Mouse (Mus musculus) testis, adult 2 months (tissue): ENCODE results near the gene Tfap2a. TPM values are rescaled to one million over a fixed set of nuclear protein-coding genes. Genes with fewer than 3 reads are reported as not detected.
A peak's percentile ranks its signal among the peaks of the same experiment; 100 is the strongest.

Experiments
- H3K27ac ChIP-seq: fragments of 200-500 bp; 2 replicates; pipeline ENCODE4 v1.5.1; 2012; ENCODE audit warnings: low read depth, low read length; ENCODE audit not compliant: control insufficient read depth, insufficient read depth
- H3K27me3 ChIP-seq: fragments of 200-500 bp; 2 replicates; pipeline ENCODE4 v1.6.1; 2012; ENCODE audit warnings: mild to moderate bottlenecking, low read length, moderate library complexity; ENCODE audit not compliant: control insufficient read depth, insufficient read depth
- H3K36me3 ChIP-seq: fragments of 200-500 bp; 2 replicates; pipeline ENCODE4 v1.6.1; 2012; ENCODE audit warnings: mild to moderate bottlenecking, low read length; ENCODE audit not compliant: control insufficient read depth, insufficient read depth
- H3K4me1 ChIP-seq: fragments of 200-500 bp; 2 replicates; pipeline ENCODE4 v1.6.1; 2012; ENCODE audit warnings: low read length; ENCODE audit not compliant: control insufficient read depth, insufficient read depth
- H3K4me3 ChIP-seq: fragments of 200-500 bp; 2 replicates; pipeline ENCODE4 v1.5.1; 2012; ENCODE audit warnings: low read depth, mild to moderate bottlenecking, low read length, moderate library complexity, mixed read lengths; ENCODE audit not compliant: control insufficient read depth
- CTCF ChIP-seq: fragments of 200-500 bp; IDR thresholded peaks from 2 replicates; pipeline ENCODE4 v1.5.1; 2012; ENCODE audit warnings: low read depth, mild to moderate bottlenecking, inconsistent platforms, low read length, moderate library complexity; ENCODE audit not compliant: control insufficient read depth, insufficient read depth, insufficient replicate concordance
- POLR2A ChIP-seq: fragments of 200-500 bp; IDR thresholded peaks from 2 replicates; pipeline ENCODE4 v1.6.1; 2012; ENCODE audit warnings: low read depth, mild to moderate bottlenecking, inconsistent platforms, low read length, moderate library complexity; ENCODE audit not compliant: control insufficient read depth
- polyA plus RNA-seq: library from polyadenylated mRNA; depleted of rRNA; stranded (reverse); fragments of >200 nt; gene quantifications from 2 replicates; pipeline ENCODE4 v1.2.3, GENCODE M21; 2012

The Tfap2a gene
- polyA plus RNA-seq, 1 experiment: 0.23 TPM

DNA sequence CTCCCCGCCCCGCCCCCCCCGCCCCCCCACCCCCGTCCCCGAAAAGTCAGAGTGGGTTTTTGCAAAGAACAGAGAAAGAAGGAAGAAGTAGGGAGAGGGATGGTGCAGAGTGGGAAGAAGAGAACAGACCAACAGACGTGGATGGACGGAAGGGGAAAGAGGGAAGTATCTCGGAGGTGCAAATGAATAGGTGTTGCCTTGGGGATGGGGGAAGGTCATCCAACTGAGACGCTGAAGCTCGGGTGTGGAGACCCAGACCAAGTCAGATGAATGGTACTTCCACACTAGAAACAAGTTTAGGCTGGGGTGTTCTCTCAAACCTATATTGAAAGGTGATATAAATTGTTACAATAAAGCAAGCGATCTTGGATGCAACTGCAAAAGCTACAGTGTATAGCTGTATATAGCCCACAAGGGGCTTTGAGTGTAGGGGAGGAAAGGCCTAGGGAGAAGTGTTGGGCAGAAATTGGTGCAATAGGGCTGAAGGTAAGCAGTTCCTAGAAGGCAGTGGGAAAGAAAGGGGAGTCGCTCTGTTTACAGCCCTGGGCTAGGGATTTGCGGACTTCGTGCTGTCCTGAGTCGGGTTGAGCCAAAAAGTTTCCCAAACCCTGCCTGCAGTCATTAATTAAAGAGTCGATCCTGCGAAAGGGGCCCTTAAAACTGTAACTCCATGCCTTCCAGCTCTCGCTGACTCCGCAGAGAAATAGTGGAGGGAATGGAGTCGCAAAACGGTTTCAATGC, 28.7 kb downstream of the Tfap2a start:
- Histone ChIP-seq H3K4me3 (no peak overlapping the region), H3K27ac (no peak overlapping the region), H3K27me3 (peaks cover 4% of the 10 kb centered on the region), H3K36me3 (no peaks in the 10 kb centered on the region), H3K4me1 (peaks cover 12% of the 10 kb centered on the region)
- TF ChIP-seq POLR2A (no peak), CTCF (no peak)

DNA sequence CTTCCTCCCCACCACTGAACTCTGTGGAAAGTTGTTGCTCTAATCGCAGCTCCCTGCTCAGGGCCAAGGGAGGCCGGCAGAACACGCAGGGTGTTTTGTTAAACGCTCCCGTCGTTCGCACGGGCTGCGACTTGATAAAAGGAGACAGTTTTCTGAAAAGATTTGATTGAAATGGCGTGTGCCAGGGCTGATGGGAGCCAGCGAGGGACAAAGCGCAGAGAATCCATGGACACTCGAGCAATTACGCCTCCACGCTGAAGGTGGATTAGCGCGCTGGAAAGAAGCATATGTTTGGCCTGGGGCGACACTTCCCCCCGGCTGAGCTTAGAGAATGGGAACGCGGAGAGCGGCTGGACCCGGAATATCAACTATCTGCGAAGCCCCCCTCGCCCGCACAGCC, 29.3 kb downstream of the Tfap2a start:
- H3K4me1 ChIP-seq: peaks cover 16% of the 10 kb centered on the region
- H3K27ac ChIP-seq: no peak overlapping the region
- H3K4me3 ChIP-seq: no peak overlapping the region
- no peak for TF ChIP-seq POLR2A
- TF ChIP-seq CTCF: no peak
- peaks cover 4% of the 10 kb centered on the region for H3K27me3 ChIP-seq
- H3K36me3 ChIP-seq: no peaks in the 10 kb centered on the region

- Histone ChIP-seq H3K36me3 (no peaks in the 10 kb centered on the region), H3K27ac (no peak overlapping the region), H3K27me3 (peaks cover 6% of the 10 kb centered on the region), H3K4me1 (peaks cover 20% of the 10 kb centered on the region), H3K4me3 (no peak overlapping the region)
- TF ChIP-seq POLR2A (no peak), CTCF (no peak)
Observed at GRCm38 (mm10) chr13:40708271-40708670, 29.9 kb downstream of the Tfap2a start.

DNA sequence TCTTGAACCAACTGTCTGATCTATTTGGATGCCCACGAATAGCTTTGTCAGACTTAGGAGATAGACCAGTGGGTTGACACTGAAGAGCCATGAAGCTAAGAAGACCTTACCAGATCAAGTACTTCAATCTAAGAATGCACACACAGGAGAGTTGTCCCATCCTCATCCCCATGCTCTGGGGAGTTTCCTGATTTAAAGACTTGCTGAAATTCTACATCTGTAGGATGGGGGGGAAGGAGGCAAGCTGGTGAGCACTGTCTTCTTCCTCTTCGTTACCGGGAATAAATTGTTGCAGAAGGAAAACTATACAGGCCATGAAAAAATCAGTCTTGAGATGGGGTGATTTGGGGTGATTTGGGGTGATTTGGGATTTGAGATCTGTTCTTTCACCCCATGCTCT, 30.5 kb downstream of the Tfap2a start:
- H3K27ac ChIP-seq: no peak overlapping the region
- H3K27me3 ChIP-seq: peaks cover 8% of the 10 kb centered on the region
- no peak overlapping the region for H3K4me3 ChIP-seq
- peaks cover 21% of the 10 kb centered on the region for H3K4me1 ChIP-seq
- H3K36me3 ChIP-seq: no peaks in the 10 kb centered on the region
- no peak for TF ChIP-seq POLR2A
- TF ChIP-seq CTCF: no peak

GRCm38 (mm10) chr13:40706612-40707011, 31.6 kb downstream of the Tfap2a start:
- Histone ChIP-seq H3K36me3 (no peaks in the 10 kb centered on the region), H3K4me3 (no peak overlapping the region), H3K27ac (no peak overlapping the region), H3K27me3 (peaks cover 8% of the 10 kb centered on the region), H3K4me1 (peaks cover 21% of the 10 kb centered on the region)
- TF ChIP-seq POLR2A (no peak), CTCF (no peak)

- Histone ChIP-seq H3K36me3 (no peaks in the 10 kb centered on the region), H3K4me3 (no peak overlapping the region), H3K27ac (no peak overlapping the region), H3K4me1 (peaks cover 21% of the 10 kb centered on the region), H3K27me3 (peaks cover 8% of the 10 kb centered on the region)
- TF ChIP-seq POLR2A: no peak
- no peak for TF ChIP-seq CTCF
Observed at GRCm38 (mm10) chr13:40705821-40706425, 32.3 kb downstream of the Tfap2a start.

DNA sequence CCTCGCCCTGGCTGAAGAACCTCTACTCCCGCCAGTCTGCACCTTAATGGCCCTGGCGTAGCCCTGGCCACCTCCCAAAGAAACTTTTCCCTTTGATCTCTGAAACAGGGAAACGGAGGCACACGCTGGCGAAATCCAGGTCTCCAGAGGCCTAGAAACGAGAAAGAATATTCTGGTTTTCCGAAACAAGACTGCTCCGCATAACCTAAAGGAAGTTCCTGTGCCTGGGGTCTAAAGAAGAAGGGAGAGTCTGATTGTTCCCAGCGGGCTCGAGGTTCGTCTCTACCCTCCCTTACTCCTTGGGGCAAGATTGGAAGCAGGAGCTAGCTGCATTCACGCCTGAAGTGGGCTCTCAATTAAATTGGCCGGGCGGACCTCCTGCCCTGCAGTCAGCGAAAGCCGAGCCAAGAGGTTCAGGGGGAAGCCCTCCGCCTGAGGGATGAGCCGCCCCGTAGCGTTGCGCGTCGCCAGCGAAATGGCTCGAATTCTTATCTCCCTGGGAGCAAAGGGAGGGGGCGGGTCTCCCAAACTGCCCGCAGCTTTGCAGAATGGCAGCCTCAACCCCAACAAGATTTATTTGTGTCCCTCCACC, 33.2 kb downstream of the Tfap2a start:
- peak overlapping the region; percentile 24 for H3K4me3 ChIP-seq
- no peaks in the 10 kb centered on the region for H3K36me3 ChIP-seq
- no peak overlapping the region for H3K27ac ChIP-seq
- H3K27me3 ChIP-seq: peaks cover 8% of the 10 kb centered on the region
- no peak for TF ChIP-seq CTCF
- no peak for TF ChIP-seq POLR2A
- peaks cover 21% of the 10 kb centered on the region for H3K4me1 ChIP-seq
